Mouse (Mus musculus) cortical plate, adult 2 months (tissue): ENCODE measurements around the gene Tars.

Experiments
- CTCF ChIP-seq: fragments of 200-500 bp; IDR thresholded peaks from 2 replicates; pipeline ENCODE4 v1.5.1; 2011; ENCODE audit warnings: mild to moderate bottlenecking, control low read depth, low read length; ENCODE audit not compliant: insufficient read depth; ENCODE audit errors: extremely low read depth
- POLR2A ChIP-seq: fragments of 200-500 bp; IDR thresholded peaks from 2 replicates; pipeline ENCODE4 v1.6.1; 2011; ENCODE audit warnings: mild to moderate bottlenecking, low read length, control low read depth; ENCODE audit not compliant: insufficient read depth; ENCODE audit errors: extremely low read depth

DNA sequence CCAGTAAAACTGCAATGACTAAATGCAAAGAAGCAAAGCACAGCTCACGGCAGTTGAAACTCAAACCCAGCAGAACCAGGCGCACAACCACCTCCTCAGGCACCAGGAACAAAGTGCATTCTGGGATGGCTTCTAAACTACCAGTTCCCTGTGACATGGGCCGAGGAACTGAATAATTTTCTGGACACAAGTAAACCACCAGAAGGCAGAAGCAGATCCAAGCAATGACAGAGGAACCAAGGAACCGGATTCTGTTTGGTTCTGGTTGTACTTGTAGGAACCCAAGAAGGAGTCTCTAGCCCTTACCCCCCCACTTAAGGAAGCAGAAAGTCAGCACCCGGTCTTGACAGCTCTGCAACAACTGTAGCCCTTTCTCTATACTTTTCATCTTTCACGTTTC lies 3.0 kb downstream of the Tars start:
- no peak for TF ChIP-seq CTCF
- TF ChIP-seq POLR2A = no peak
